Mouse (Mus musculus) retina, postnatal 1 day (tissue): Measurements from ENCODE around the gene Smndc1.

Source experiments
- DNase-seq: peaks from one replicate; pipeline ENCODE4 v3.0.0-alpha.2; 2012

The Smndc1 gene

GRCm38 (mm10) chr19:53390495-53391007 is at the start of gene Smndc1:
Gene Smndc1 (minus strand): TSS chr19:53390578.
- peak; percentile 100 for DNase-seq

GRCm38 (mm10) chr19:53439340-53439739 is 49.0 kb upstream of the Smndc1 start:
- no peak for DNase-seq

- no peak for DNase-seq
Measured at GRCm38 (mm10) chr19:53437991-53438390, 47.6 kb upstream of the Smndc1 start.

GRCm38 (mm10) chr19:53437311-53437958 is 47.1 kb upstream of the Smndc1 start:
- no peak for DNase-seq

GRCm38 (mm10) chr19:53433949-53434689 is 43.7 kb upstream of the Smndc1 start:
- DNase-seq, result no peak

GRCm38 (mm10) chr19:53431003-53431402 is 40.6 kb upstream of the Smndc1 start:
- DNase-seq, result no peak

- no peak for DNase-seq
Measured at GRCm38 (mm10) chr19:53430356-53430755, 40.0 kb upstream of the Smndc1 start.

- DNase-seq, result no peak
Measured at GRCm38 (mm10) chr19:53427817-53428216, 37.4 kb upstream of the Smndc1 start.

- no peak for DNase-seq
Measured at GRCm38 (mm10) chr19:53427346-53427745, 37.0 kb upstream of the Smndc1 start.

- DNase-seq, result no peak
Measured at GRCm38 (mm10) chr19:53425824-53426223, 35.4 kb upstream of the Smndc1 start.

- no peak for DNase-seq
Measured at GRCm38 (mm10) chr19:53424629-53425028, 34.3 kb upstream of the Smndc1 start.

GRCm38 (mm10) chr19:53423816-53424465 is 33.6 kb upstream of the Smndc1 start:
- DNase-seq, result no peak

- no peak for DNase-seq
Measured at GRCm38 (mm10) chr19:53423341-53423753, 33.0 kb upstream of the Smndc1 start.

GRCm38 (mm10) chr19:53422358-53423308 is 32.3 kb upstream of the Smndc1 start:
- DNase-seq, result peak; percentile 34

GRCm38 (mm10) chr19:53421583-53422188 is 31.3 kb upstream of the Smndc1 start:
- DNase-seq, result no peak

GRCm38 (mm10) chr19:53420924-53421582 is 30.7 kb upstream of the Smndc1 start:
- peak; percentile 86 for DNase-seq

GRCm38 (mm10) chr19:53419834-53420233 is 29.5 kb upstream of the Smndc1 start:
- DNase-seq, result peak; percentile 83

GRCm38 (mm10) chr19:53415198-53415597 is 24.8 kb upstream of the Smndc1 start:
- no peak for DNase-seq

GRCm38 (mm10) chr19:53414650-53415049 is 24.3 kb upstream of the Smndc1 start:
- DNase-seq, result no peak

GRCm38 (mm10) chr19:53413617-53414380 is 23.4 kb upstream of the Smndc1 start:
- DNase-seq, result no peak
